In the genomic region with DNA sequence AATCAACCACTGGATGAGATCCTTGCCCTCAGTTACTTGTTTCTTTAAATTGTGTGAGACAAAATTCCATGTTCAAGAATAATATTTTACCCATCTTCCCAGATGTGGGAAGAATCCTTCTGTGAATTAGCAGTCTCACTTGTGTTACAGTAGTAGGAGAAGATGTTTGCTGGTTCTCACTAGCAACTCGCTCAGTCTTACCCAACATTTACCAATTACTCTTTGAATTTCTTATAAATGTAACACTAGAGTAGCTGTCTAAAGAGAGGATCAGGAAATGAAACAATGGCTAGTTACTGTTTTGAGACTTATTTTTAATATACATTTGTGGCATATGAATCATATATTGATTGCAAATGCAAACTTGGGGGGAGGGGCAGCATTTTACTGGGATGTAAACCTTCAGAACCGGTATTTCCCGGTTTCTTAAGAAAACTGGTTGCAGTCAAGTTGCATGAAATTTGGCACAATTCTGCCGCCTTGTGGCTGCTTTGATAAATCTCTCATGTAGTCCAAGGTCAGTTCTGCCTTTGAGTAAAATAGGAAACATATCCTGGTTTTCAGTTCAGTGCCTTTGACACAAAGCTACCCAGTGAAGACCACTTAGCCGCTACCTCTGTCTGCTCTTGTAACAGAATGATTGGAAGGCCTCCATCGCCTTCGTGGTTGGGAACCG, we compare ENCODE assay signal across 9 mouse cellular contexts. TPM values are rescaled to one million over a fixed set of nuclear protein-coding genes. Genes with fewer than 3 reads are reported as not detected.
DNase-seq lines count a peak whose midpoint lies in the region; ATAC-seq and TF ChIP-seq lines count a peak whose summit lies in the region.
"Had no signal": no experiment of that assay in that cellular context is flagged by ENCODE, and none has a peak within 500 bp of the region (broad histone marks: within the 10 kb centered on the region; RNA-seq: fewer than 3 reads in every experiment).

No protein-coding gene starts in this region.

- no peaks in the 10 kb centered on the region for H3K27me3 ChIP-seq in MEL (ENCODE audit: control insufficient read depth in 1 of 2, insufficient read depth in 2 of 2, low read length in 2 of 2)
- no peaks in the 10 kb centered on the region for H3K27me3 ChIP-seq in cerebellum, adult 2 months (ENCODE audit: control insufficient read depth, insufficient read depth, low read length)
- no peaks in the 10 kb centered on the region for H3K27me3 ChIP-seq in liver, postnatal 0 days (ENCODE audit: insufficient read depth, low read length)

- H3K4me1 ChIP-seq in MEL (ENCODE audit: control insufficient read depth in 1 of 2, insufficient read depth in 2 of 2, low read length in 2 of 2): no peaks in the 10 kb centered on the region
- no peaks in the 10 kb centered on the region for H3K4me1 ChIP-seq in cerebellum, adult 2 months (ENCODE audit: control insufficient read depth, insufficient read depth, low read length)
- no peaks in the 10 kb centered on the region for H3K4me1 ChIP-seq in liver, postnatal 0 days (ENCODE audit: insufficient read depth)

- H3K4me2 ChIP-seq in liver, postnatal 0 days (ENCODE audit: low read depth, low read length): no peak overlapping the region

- no peaks in the 10 kb centered on the region for H3K9me3 ChIP-seq in MEL (replicated peaks; ENCODE audit: insufficient read depth, low read length)
- H3K9me3 ChIP-seq in liver, postnatal 0 days (ENCODE audit: low read length): no peaks in the 10 kb centered on the region

- DNase-seq in 3T3-L1 (ENCODE audit: low read depth, low spot score) (peak; percentile 83), MEL (ENCODE audit: low read depth, low spot score) (peak; percentile 63)
- DNase-seq in cerebellum, adult 2 months: peak; percentile 38 to 41
- DNase-seq in kidney, postnatal 14 days: peak; percentile 61
- peak; percentile 46 for DNase-seq in liver, postnatal 0 days
- peak; percentile 42 for DNase-seq in retina, postnatal 7 days (ENCODE audit: low read depth, low spot score)
- no peak for DNase-seq in spleen, postnatal 10 days (ENCODE audit: low spot score in 2 of 2)

- TF ChIP-seq CTCF in MEL (IDR thresholded peaks at IDR 0.05 in 2 of 3, conservative IDR thresholded peaks at IDR 0.05 in 1 of 3; ENCODE audit: control insufficient read depth in 1 of 3, insufficient read depth in 1 of 3, low read depth in 2 of 3, low read length in 3 of 3, poor library complexity in 1 of 3, severe bottlenecking in 1 of 3): peak; percentile 43 to 70 (median 50); a peak in 5 of 6 replicates
- peak; percentile 14; the same call in 1 of the 2 replicates for TF ChIP-seq CTCF in cerebellum, adult 2 months (IDR thresholded peaks at IDR 0.05; ENCODE audit: borderline replicate concordance, insufficient read depth, low read depth, low read length)
- TF ChIP-seq CTCF in liver, postnatal 0 days (IDR thresholded peaks at IDR 0.05; ENCODE audit: low read depth): peak; percentile 55

- ATAC-seq in frontal cortex, adult (ENCODE audit: low TSS enrichment): peak; percentile 76; the same call in 1 of the 2 replicates
- no peak for ATAC-seq in liver, postnatal 0 days

- H3K79me2 ChIP-seq in MEL (ENCODE audit: control insufficient read depth, insufficient read depth, low read length, poor library complexity): no peaks in the 10 kb centered on the region

- TF ChIP-seq EP300 in MEL (IDR thresholded peaks at IDR 0.05; ENCODE audit: low read depth in 1 of 2, low read length in 2 of 2): no peak
- no peak for TF ChIP-seq EP300 in liver, postnatal 0 days (IDR thresholded peaks at IDR 0.05; ENCODE audit: low read depth)

- no peaks in the 10 kb centered on the region for H3K36me3 ChIP-seq in MEL (ENCODE audit: control insufficient read depth in 1 of 2, insufficient read depth in 2 of 2, low read length in 2 of 2)
- H3K36me3 ChIP-seq in liver, postnatal 0 days (replicated peaks; ENCODE audit: insufficient read depth, low read length): no peaks in the 10 kb centered on the region

- 28% methylated on average over 8 of the region's 8 CpGs for WGBS in cerebellum, adult 2 months
- WGBS in liver, postnatal 0 days (ENCODE audit: insufficient replicate concordance): 26% methylated on average over 8 of the region's 8 CpGs

- no peak overlapping the region for H3K27ac ChIP-seq in MEL (ENCODE audit: control insufficient read depth, low read depth, low read length)
- H3K27ac ChIP-seq in cerebellum, adult 2 months (ENCODE audit: insufficient read depth, low read length): no peak overlapping the region
- no peak overlapping the region for H3K27ac ChIP-seq in liver, postnatal 0 days (ENCODE audit: low read depth)

- peak; percentile 84 for TF ChIP-seq RAD21 in MEL (IDR thresholded peaks at IDR 0.05; ENCODE audit: low read depth, low read length)

- no peak overlapping the region for H3K9ac ChIP-seq in MEL (ENCODE audit: control insufficient read depth, low read depth, low read length, poor library complexity, severe bottlenecking)
- H3K9ac ChIP-seq in liver, postnatal 0 days (replicated peaks): no peak overlapping the region

- TF ChIP-seq POLR2A in MEL (IDR thresholded peaks at IDR 0.05; ENCODE audit: control insufficient read depth in 1 of 2, insufficient read depth in 1 of 2, low read depth in 1 of 2, low read length in 2 of 2, poor library complexity in 1 of 2): no peak
- no peak for TF ChIP-seq POLR2A in cerebellum, adult 2 months (IDR thresholded peaks at IDR 0.05; ENCODE audit: borderline replicate concordance, insufficient read depth, low read length)

- no peak overlapping the region for H3K4me3 ChIP-seq in MEL (ENCODE audit: control insufficient read depth in 1 of 2, insufficient read depth in 1 of 2, low read depth in 2 of 2, low read length in 2 of 2)
- no peak overlapping the region for H3K4me3 ChIP-seq in cerebellum, adult 2 months (replicated peaks; ENCODE audit: insufficient read depth, low read depth, low read length)
- no peak overlapping the region for H3K4me3 ChIP-seq in liver, postnatal 0 days (ENCODE audit: low read depth, low read length)
- H3K4me3 ChIP-seq: erythroblast, embryonic 14.5 days had no signal

TF ChIP-seq in MEL, 35 proteins besides CTCF, POLR2A, EP300 and RAD21:
- peak; percentile 84 for TF ChIP-seq SMC3 (IDR thresholded peaks at IDR 0.05; ENCODE audit: low read depth, low read length)
- TF ChIP-seq ZMIZ1 (IDR thresholded peaks at IDR 0.05; ENCODE audit: low read depth, low read length): no peak
- TF ChIP-seq ZC3H11A (IDR thresholded peaks at IDR 0.05; ENCODE audit: low read depth, low read length): peak; percentile 80
- TF ChIP-seq JUND (IDR thresholded peaks at IDR 0.05; ENCODE audit: low read depth, low read length): no peak
- no peak for TF ChIP-seq POLR2AphosphoS5 (IDR thresholded peaks at IDR 0.05; ENCODE audit: borderline replicate concordance, low read depth, low read length)

RNA-seq across cellular contexts. Expression of a gene that starts 53.5 kb away (rescaled TPM):
- total RNA-seq in MEL (2012; rRNA removed): 0.04 TPM in 1 of 2 replicates, not detected in the other
- polyA plus RNA-seq in MEL (2012; ENCODE audit: insufficient read depth in 1 of 2, insufficient read length in 2 of 2, low read depth in 1 of 2, low replicate concordance in 2 of 2, missing spikeins in 1 of 2): not detected
- 0.05 and 0.10 TPM in 2 replicates for polyA plus RNA-seq in cerebellum, adult 2 months (2012; rRNA removed)
- 0.36 and 0.46 TPM in 2 replicates for polyA plus RNA-seq in liver, postnatal 0 days (2015; fragmentation: Nextera tagmentation; extraction: Ambion mirVana)
- polyA plus RNA-seq: erythroblast, embryonic 14.5 days had no signal

Comparison
In these comparisons a context has a peak if more than half of its experiments do, and no peak if none do; other contexts are left out.
1. DNase-seq: peak in 3T3-L1 (single experiment), MEL (single experiment), cerebellum, adult 2 months (2 of 2), kidney, postnatal 14 days (single experiment), liver, postnatal 0 days (single experiment) and retina, postnatal 7 days (single experiment); none in spleen, postnatal 10 days (0 of 2).
2. Peak in every context shown above with its lines, with median percentiles within 50 percentile points of each other: CTCF ChIP-seq.